Comparison of ENCODE assay signal across 8 mouse cellular contexts in genomic region chr2:131950598-131951095, GRCm38 (mm10). TPM values are rescaled to one million over a fixed set of nuclear protein-coding genes. Genes with fewer than 3 reads are reported as not detected.
DNase-seq lines count a peak whose midpoint lies in the region; ATAC-seq lines count a peak whose summit lies in the region.

Gene Prnd, plus strand, starts transcription at chr2:131950861.

- peak; percentile 43 for ATAC-seq in kidney, embryonic 14.5 days (ENCODE audit: low FRiP score, low TSS enrichment)
- 0 out of 2 replicates have a peak, but pooled peaks have one; percentile 10 for ATAC-seq in embryonic facial prominence, embryonic 11.5 days (replicated peaks; ENCODE audit: insufficient number of reproducible peaks, low FRiP score, low TSS enrichment, low read depth)
- no peak; the same call in 1 of the 2 replicates for ATAC-seq in intestine, embryonic 16.5 days

- H3K27ac ChIP-seq in kidney, embryonic 14.5 days (ENCODE audit: low read depth, low read length) = no peak within 1 kb of the TSS
- H3K27ac ChIP-seq in embryonic facial prominence, embryonic 11.5 days (replicated peaks; ENCODE audit: low read depth, low read length) = no peak within 1 kb of the TSS
- no peak within 1 kb of the TSS for H3K27ac ChIP-seq in intestine, embryonic 16.5 days (ENCODE audit: low read length)

- 0 out of 2 replicates have a peak within 1 kb of the TSS, but pooled peaks have one; percentile 10 for H3K4me2 ChIP-seq in kidney, embryonic 14.5 days (replicated peaks; ENCODE audit: low read depth, low read length)
- no peak within 1 kb of the TSS for H3K4me2 ChIP-seq in embryonic facial prominence, embryonic 11.5 days (ENCODE audit: low read depth, low read length)
- no peak within 1 kb of the TSS for H3K4me2 ChIP-seq in intestine, embryonic 16.5 days (ENCODE audit: low read depth, low read length)

- no peak within 1 kb of the TSS for H3K4me3 ChIP-seq in kidney, embryonic 14.5 days (ENCODE audit: low read length)
- H3K4me3 ChIP-seq in embryonic facial prominence, embryonic 11.5 days (ENCODE audit: low read depth, low read length) = no peak within 1 kb of the TSS
- 0 out of 2 replicates have a peak within 1 kb of the TSS, but pooled peaks have one; percentile 2 for H3K4me3 ChIP-seq in intestine, embryonic 16.5 days (ENCODE audit: low read length)

- no peaks in the 10 kb centered on the region for H3K36me3 ChIP-seq in kidney, embryonic 14.5 days (ENCODE audit: control insufficient read depth, insufficient read depth, low read length)
- no peaks in the 10 kb centered on the region for H3K36me3 ChIP-seq in embryonic facial prominence, embryonic 11.5 days (replicated peaks; ENCODE audit: control insufficient read depth, insufficient read depth, low read depth, low read length)
- H3K36me3 ChIP-seq in intestine, embryonic 16.5 days (ENCODE audit: control insufficient read depth, insufficient read depth, low read length) = no peaks in the 10 kb centered on the region

- 6% methylated on average over 11 of the region's 11 CpGs for WGBS in kidney, embryonic 14.5 days
- WGBS in embryonic facial prominence, embryonic 11.5 days = 12% methylated on average over 11 of the region's 11 CpGs
- WGBS in intestine, embryonic 16.5 days = 14% methylated on average over 11 of the region's 11 CpGs

- no peak for DNase-seq in kidney, postnatal 14 days
- DNase-seq in CD4-positive helper T cell, adult 2 months (ENCODE audit: low read depth, low spot score) = peak; percentile 61
- peak; percentile 26 for DNase-seq in embryonic facial prominence, embryonic 11.5 days (ENCODE audit: low spot score)
- no peak for DNase-seq in frontal cortex, postnatal 36 days (ENCODE audit: low spot score in 2 of 2)
- DNase-seq in left cerebral cortex, postnatal 25 days (ENCODE audit: low spot score in 2 of 2) = no peak
- no peak for DNase-seq in adrenal gland, adult 2 months

- peaks cover 8% of the 10 kb centered on the region; the same call in 1 of the 2 replicates for H3K4me1 ChIP-seq in kidney, embryonic 14.5 days (ENCODE audit: control insufficient read depth, insufficient read depth, low read length)
- H3K4me1 ChIP-seq in embryonic facial prominence, embryonic 11.5 days (ENCODE audit: control insufficient read depth, insufficient read depth, low read length) = no peaks in the 10 kb centered on the region
- H3K4me1 ChIP-seq in intestine, embryonic 16.5 days (ENCODE audit: control insufficient read depth, insufficient read depth, low read length) = peaks cover 3% of the 10 kb centered on the region; the same call in 1 of the 2 replicates

- H3K9ac ChIP-seq in kidney, embryonic 14.5 days (ENCODE audit: low read depth, low read length) = 0 out of 2 replicates have a peak within 1 kb of the TSS, but pooled peaks have one; percentile 23
- no peak within 1 kb of the TSS for H3K9ac ChIP-seq in embryonic facial prominence, embryonic 11.5 days (replicated peaks; ENCODE audit: low read length)
- H3K9ac ChIP-seq in intestine, embryonic 16.5 days (ENCODE audit: low read depth, low read length) = no peak within 1 kb of the TSS

- intact Hi-C loops in left cerebral cortex, postnatal 25 days (cut with DNase I) = no loop called here

- peaks cover 19% of the 10 kb centered on the region for H3K27me3 ChIP-seq in kidney, embryonic 14.5 days (ENCODE audit: control insufficient read depth, insufficient read depth, low read length)
- H3K27me3 ChIP-seq in embryonic facial prominence, embryonic 11.5 days (ENCODE audit: control insufficient read depth, insufficient read depth, low read length) = peaks cover 10% of the 10 kb centered on the region
- peaks cover 17% of the 10 kb centered on the region; the same call in 1 of the 2 replicates for H3K27me3 ChIP-seq in intestine, embryonic 16.5 days (replicated peaks; ENCODE audit: control insufficient read depth, insufficient read depth, low read length)

- no peaks in the 10 kb centered on the region for H3K9me3 ChIP-seq in kidney, embryonic 14.5 days (ENCODE audit: control insufficient read depth, low read length)
- no peaks in the 10 kb centered on the region for H3K9me3 ChIP-seq in embryonic facial prominence, embryonic 11.5 days (replicated peaks; ENCODE audit: control insufficient read depth, low read length)
- H3K9me3 ChIP-seq in intestine, embryonic 16.5 days (ENCODE audit: control insufficient read depth, low read length) = no peaks in the 10 kb centered on the region

RNA-seq across cellular contexts. Expression of gene Prnd, which starts in this region (rescaled TPM):
- 17.6 and 17.9 TPM in 2 replicates for polyA plus RNA-seq in kidney, embryonic 14.5 days (2014; fragmentation: Nextera tagmentation; extraction: Ambion mirVana)
- polyA plus RNA-seq in embryonic facial prominence, embryonic 11.5 days (2014; fragmentation: Nextera tagmentation; extraction: Ambion mirVana) = 15.1 and 15.6 TPM in 2 replicates
- 27.1 and 28.8 TPM in 2 replicates for polyA plus RNA-seq in intestine, embryonic 16.5 days (2015; fragmentation: Nextera tagmentation; extraction: Ambion mirVana)
- not detected for total RNA-seq in left cerebral cortex, postnatal 25 days (2021)
- not detected for total RNA-seq in adrenal gland, adult 2 months (2021)
- 0.70 and 0.90 TPM in 2 replicates for polyA plus RNA-seq in adrenal gland, adult 2 months (2012; rRNA removed)

Comparison
In these comparisons a context has a peak if more than half of its experiments do, and no peak if none do; other contexts are left out.
1. DNase-seq: peak in CD4-positive helper T cell, adult 2 months (single experiment) and embryonic facial prominence, embryonic 11.5 days (single experiment); none in kidney, postnatal 14 days (single experiment), frontal cortex, postnatal 36 days (0 of 2), left cerebral cortex, postnatal 25 days (0 of 2) and adrenal gland, adult 2 months (single experiment).